Mouse (Mus musculus): ENCODE measurements around the gene Eml4.

Eml4 gene

DNA sequence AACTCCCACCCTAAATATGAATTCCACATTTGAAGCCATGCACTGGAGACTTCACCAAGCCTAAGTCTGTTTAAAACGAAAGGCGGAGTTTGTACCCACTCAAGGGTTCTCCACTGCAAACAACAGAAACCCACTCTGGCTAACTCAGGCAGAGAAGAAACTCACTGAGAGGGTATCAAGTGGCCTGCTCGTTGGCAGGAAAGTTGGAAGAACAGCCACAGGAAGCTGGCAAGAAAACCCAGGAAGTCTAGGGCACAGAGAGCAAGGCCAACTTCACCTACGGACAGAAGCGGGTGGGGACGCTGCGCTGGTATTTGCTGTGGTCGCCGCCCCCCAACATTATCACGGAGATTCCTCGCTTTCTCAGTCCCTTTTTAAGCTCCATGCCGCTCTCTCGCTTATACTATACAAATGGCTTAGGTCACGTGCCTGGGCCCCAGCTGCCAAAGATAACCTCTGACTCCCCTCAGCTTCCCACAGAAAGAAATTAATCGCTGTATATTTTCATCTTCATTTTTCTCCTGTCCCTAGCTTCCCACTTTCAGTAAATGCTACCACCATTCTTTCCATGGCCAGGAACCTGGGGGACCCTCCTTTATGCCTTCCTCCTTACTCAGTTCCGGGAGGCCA lies 9.7 kb upstream of the Eml4 start:
- DNase-seq (ENCODE audit: low read depth, low spot score), result no peak

DNA sequence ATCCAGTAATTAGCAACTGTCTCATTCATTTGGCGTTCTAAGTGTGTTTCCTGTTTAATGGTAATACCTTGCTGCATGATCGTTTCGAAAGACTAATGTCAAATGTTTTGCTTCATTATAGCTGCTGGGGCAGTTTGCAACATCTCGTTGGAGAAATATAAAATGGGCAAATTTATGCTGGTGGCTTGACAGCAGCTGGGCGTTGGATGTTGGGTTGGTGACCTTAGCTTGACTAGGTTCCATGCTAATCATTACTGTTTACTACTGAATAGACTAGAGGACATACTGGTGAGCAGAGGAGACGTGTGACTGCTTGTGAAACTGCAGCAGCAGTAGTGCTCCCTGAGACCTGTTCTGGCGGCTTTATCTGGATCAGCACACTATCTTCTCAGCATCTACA lies 6.5 kb upstream of the Eml4 start:
- DNase-seq (ENCODE audit: low read depth, low spot score), result no peak

DNA sequence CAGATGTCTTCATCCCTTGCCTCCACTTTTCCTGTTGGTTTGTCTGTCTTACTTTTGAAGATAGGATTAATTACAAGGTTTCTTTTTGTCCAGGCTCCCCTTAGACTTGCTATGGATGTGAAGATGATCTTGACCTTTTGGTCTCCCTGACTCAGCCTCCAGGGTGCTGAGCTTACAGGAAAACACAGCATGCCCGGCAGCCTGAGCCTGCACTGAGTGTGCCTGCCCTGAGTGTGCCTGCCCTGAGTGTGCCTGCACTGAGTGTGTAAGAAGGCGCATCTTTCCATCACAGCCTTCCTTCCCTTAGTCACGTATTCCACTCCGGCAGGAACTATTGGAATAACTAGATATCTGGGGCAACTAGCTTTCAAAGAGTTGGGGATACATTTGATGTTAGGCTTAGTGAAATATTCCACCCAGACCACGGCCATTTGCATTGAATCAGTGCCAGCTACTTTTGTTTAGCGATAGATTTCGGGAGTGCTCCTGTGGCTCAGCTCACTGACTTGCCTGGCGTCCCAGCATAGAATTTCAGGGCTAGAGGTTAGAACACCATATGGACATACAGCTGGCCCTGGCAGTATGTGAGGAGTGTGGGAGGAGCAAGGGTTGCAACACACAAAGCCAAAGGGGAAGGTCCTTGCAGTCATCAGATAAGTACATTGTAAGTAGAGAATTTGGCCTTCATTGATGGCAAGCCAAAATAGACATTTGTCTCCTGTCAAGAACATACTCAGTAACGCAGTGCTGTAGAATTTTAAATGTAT lies 2.5 kb upstream of the Eml4 start:
- DNase-seq (ENCODE audit: low read depth, low spot score), result peak; percentile 30

DNA sequence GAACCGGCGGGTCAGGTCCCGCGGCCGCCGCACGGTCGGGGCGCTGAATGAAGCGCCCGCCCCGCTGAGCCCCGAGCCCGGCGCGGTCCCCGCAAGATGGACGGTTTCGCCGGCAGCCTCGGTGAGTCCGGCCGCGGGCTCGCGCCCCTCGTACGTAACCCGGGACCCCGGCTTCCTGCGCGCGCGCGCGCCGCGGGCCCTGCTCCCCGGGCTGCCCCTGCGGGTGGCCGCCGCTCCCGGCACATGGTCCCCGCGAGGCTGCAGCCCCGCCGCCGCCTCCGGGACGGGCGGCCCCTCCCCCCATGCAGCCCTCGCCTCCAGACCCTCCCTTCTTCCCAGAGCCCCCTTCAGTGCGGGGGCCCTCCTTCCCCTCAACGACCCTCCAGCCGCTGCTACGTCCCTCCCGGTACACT lies 394 bp downstream of the Eml4 start:
- no peak for DNase-seq (ENCODE audit: low read depth, low spot score)

DNA sequence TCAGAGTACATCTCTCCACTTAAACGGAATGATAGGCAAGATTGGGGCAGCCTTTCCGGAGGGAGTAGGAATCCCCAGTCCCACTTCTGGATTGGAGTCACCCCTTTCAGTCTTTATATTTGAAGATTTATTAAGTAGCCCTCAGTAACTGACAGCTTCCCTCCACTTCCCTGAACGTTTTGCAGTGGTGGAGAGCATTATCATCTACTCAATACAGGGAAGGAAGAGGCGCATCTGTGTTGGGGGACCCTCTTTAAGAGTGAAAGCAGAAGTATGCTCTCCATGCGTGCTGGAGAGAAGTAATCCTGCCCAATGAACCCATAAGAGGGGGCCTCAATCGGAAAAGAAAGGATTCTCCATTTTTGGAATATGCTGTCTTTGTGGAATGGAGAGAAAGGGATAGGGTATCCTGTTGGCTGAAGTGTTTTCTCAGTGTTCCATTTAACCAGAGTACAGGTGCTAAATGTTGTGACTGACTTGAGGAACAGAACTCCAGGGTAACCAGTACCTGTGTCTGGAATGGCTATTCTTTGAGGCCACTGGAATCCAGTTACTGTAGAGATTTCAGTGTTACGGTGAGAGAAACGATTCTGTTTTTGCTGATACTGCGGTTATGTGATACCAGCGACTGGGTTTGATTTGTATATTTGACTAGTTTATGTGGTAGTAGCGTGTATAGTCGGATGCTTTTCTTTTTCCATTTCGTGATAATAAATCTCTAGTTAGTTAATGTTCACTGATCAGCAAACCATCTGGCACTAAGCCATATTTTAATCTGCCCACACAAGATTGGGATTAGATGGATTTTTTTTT lies 1.1 kb downstream of the Eml4 start:
- DNase-seq (ENCODE audit: low read depth, low spot score), result peak; percentile 54

DNA sequence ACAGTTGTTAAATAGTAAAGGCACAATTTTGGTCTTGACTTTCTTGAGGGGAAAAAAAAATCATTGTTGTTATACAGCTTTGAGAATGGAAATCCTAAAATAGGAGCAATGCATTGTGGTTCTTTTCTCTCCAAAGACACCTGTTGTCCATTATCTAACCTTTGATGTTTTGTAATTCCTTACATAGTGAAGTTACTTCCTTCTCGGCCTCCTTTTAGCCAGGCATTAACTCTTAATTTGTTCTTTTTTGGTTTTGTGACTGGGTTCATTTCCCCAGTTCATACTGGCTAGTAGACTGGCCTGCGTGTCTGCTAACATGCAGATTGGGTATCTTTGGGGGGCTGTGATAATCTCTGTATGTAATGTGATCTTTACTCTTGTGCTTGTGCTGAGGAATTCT lies 1.7 kb downstream of the Eml4 start:
- peak; percentile 47 for DNase-seq (ENCODE audit: low read depth, low spot score)

DNA sequence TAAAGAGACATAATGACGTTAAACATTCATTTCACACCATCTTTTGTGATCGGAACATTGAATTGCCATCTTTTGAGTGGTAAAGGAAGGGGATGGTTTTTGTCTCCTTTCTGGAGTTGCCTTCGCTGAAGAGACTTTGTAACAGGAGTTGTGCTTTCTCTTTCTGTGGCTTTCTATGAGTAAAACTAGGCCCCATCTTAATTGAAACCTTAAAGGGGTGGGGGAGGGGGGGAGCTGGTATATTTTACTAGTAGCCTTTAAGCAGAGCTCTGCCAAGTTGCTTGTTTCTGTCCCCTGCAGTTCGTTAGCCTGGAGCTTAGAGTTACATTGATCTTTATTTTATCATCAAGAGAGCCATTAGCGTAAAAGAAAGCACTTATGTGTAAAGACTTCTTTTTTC lies 2.3 kb downstream of the Eml4 start:
- DNase-seq (ENCODE audit: low read depth, low spot score), result peak; percentile 64

DNA sequence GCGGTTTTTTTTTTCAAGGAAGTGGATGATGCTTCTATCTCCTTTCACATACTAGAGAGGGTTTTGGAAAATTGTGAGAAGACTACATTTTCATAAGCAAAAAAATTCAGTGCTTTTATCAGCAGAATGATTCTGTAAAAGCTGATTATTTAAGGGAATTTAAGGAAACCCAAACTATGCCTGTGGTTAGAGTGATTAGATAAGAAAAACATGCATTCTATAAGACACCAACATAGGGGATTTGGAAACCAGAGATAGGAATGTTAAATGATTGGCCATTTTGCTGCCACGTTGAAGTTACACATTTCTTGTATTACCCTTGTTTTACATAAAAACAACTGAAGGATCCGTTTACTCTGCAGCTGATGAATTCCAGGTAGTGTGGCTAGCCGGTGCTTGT lies 2.7 kb downstream of the Eml4 start:
- DNase-seq (ENCODE audit: low read depth, low spot score), result peak; percentile 34

DNA sequence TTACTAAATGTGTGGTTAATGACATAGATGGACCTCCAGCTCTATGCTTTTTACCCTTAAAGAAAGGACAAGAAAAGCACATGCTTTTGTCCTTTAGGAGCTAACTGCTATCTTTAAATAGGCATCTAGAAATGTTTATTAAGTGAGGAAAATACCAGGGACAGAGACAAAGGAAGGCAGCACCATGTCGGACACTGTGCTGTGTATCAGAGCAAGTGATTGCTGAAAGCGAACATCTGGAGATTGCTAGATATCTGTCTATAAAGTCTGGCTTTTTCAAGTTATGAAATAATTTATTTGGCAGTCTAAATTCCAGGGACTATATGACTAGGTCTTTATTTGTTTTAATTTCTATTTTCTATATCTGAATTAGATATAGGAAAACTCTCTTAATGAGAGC lies 4.8 kb downstream of the Eml4 start:
- no peak for DNase-seq (ENCODE audit: low read depth, low spot score)

DNA sequence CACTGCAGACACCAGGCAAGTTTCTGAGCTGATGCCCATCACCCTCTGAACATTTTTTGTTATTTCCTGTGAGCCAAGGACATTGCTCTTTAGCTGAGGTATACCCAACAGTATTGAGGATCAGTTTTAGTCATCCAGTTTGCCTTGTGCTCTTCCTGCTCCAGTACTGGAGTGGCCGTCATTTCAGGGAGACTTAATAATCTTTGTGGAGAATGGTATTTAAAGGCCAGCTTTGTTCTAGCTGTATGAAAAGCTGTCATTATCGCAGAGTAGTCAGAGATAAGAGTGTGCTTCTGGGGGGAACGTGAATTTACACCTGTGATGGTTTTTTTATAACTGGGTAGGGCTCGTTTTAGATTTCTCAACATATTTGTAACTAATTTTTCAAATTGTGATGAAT lies 9.2 kb downstream of the Eml4 start:
- no peak for DNase-seq (ENCODE audit: low read depth, low spot score)

DNA sequence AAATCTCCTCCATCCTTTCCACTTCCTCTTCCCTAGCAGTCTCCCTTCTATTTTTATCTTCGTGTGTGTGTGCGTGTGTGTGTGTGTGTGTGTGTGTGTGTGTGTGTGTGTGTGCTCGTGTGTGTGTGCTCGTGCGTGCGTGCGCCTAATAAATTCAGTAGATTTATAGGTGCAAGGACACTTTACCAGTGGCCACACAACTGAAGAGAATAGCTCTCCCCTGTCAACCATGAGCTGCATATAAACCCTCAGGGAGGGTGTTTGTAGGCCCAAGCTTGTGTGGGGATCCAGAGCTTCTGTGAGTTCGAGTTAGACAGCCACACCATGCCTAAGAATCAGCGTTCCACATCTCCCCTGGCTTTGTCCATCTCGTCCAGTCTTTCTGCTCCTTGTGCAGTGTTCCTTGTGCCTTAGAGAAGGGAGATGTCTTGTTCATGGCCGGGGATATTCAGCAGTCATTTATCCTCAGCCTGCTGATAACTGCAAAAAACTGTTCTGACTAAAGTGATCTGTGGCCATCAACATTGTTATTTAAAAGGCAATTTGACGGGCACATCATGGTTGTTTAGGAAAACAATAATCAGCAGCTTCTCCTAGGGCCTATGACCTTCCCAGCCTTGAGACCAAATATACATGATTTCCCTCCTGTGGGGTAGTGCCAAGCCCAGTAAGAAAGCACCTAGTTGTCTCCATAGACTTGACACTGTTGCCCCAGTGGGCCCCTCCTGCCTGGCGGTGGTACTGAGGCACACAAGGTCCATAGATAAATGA lies 10.2 kb downstream of the Eml4 start:
- DNase-seq (ENCODE audit: low read depth, low spot score), result no peak

DNA sequence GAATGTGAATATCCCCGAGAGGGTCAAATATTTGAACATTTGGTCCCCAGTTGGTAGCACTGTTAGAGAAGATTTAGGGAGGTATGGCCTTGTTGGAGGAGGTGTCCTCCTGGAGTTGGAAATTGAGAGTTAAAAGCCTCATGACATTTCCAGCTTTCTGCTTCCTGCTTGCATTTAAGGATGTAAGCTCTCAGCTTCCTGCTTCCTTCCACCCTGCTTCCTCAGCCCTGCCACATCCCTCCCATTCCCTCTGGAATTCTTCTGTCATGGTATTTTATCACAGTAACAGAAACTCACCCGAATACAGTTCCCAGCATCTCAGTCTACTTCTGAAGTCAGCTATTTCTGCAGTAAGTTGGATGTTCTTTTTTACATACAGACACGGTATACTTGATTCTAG lies 12.3 kb downstream of the Eml4 start:
- DNase-seq (ENCODE audit: low read depth, low spot score), result no peak

DNA sequence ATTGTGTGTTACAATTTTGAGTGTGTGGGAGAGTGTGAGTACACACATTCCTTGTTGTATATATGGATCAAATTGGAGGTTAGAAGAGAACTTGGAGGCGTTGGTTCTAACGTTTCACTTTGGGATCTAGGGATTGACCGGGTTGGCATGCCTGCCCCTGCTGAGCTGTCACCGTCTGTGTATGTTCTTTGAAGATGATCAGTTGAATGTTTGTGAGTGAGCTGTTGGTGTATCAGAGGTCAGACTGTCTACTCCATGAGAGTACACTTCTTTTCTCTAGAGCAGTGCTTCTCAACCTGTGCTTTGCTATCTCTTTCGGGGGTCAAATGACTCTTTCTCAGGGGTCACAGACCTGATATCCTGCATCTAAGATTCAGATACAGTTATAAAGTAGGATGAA lies 13.6 kb downstream of the Eml4 start:
- DNase-seq (ENCODE audit: low read depth, low spot score), result no peak

DNA sequence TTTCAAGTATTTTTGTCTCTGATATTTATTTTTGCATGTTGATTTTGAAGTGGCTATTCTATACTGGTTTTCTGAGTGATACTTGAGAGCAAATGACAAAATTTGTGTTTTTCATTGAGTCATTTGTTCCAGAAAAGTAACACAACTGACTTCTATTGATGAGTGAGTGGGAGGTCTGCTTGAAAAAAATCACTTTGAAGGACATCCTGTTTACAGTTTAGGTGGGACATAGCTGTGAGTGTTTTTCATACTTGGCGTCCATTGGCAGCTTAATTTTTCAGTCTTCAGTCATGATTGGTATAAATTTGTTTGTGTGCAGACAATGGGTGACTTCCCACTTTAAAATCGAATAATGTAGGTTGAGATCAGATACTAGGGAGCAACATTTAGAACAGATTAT lies 14.4 kb downstream of the Eml4 start:
- no peak for DNase-seq (ENCODE audit: low read depth, low spot score)

DNA sequence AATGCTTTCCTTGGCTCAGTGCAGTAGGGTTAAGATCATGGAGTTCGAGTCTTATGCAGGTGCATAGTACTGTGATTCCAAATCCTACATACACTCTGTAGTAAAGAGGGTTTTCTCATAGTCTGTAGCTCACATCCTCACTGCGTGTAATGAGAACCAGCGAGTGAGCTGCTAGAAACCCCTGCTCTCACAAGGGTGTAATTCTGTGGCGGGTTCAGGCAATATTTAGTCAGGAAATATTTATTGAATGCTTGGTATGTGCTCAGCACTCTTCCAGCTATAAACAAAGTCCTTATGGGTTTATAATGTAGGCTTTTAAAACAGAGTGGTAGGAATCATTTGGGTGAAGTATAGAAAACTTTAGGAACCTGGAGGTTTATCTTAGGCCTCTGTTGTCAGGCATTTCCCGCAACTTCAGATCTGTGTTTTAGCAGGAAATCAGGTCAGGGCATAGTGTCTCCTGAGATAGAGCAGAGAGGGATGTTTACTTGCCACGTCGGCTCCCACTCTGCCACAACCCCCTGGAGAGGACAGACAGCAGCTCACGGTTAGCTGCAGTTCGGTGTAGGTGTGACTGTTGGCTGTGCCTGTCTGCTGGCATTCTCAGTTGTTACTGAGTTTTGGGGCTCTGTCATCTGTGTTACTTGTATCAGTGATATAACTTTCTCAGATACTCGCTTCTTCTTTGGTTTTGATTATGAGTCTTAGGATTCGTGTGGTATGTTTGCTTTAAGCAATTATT lies 15.1 kb downstream of the Eml4 start:
- no peak for DNase-seq (ENCODE audit: low read depth, low spot score)

DNA sequence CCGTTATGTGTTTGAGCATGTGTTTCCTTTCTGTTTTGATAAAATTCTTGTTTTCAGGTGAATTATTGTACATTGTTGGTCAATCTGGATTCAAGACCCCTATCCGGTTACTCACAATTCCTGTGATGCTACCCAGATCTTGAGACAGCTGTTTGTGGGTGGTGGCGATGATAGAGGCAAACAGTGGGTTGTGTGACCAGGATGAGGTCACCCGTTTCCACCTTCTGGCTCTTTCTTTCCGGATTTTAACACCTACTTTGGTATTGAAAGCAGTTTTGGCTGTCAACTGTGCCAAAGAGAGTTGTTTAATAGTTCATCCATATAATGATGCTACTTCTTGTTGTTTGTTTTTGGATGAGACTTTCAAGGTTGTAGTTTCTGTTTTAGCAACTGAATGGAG lies 16.7 kb downstream of the Eml4 start:
- DNase-seq (ENCODE audit: low read depth, low spot score), result no peak

DNA sequence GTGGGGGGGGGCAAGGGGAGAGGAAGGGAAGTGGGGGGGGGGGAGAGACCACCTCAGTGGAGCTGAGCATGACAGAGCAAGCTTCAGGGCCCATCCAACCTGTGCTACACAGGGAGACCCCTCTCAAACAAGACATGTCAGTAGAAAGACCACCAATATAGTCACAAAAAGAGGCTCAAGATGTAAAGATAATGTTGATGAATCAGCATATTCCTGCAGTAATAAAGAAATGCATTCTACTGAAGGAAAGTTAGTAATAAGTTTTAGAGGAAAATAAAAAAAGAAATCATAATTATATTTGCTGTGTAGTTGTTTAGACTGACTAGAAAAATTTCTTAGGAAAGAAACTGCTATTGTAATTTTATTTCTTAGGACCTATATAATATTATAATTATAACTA lies 23.4 kb downstream of the Eml4 start:
- DNase-seq (ENCODE audit: low read depth, low spot score), result no peak

DNA sequence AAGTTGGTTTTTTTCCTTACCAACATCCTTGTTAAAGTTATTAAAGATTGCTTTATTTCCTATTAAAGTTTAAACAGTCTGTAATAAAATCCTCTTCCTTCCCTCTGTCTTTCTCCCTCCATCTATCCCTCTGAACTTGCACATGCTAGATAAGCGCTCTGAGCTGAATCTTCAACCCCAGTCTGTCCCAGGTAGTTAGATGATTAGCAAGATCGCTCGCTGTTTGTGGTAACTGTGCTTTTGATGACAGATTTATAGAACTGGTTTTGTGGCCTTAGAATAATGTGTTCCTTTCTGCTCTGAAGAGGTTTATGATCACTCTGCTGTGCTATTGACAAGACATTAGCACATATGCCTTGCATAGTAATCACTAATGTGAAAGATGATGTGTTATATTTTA lies 25.1 kb downstream of the Eml4 start:
- DNase-seq (ENCODE audit: low read depth, low spot score), result no peak

DNA sequence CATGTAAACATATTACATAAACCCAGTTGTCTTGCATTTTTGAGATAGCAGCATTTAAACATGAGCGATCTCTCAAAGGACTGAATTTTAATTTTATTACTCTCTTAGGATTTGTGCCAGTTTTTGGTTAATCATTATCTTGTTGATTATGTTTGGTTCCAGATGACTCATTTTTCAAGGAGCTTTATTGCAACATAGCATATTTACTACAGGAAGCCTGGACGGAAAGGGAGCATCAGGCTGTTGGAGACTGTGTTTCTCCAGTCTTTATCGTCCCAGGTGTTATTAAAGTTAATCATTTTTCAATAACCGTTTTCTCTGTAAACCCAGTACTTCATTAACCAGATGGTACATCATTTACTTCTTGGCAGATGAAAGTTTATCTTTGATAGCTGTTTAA lies 26.1 kb downstream of the Eml4 start:
- DNase-seq (ENCODE audit: low read depth, low spot score), result peak; percentile 18

DNA sequence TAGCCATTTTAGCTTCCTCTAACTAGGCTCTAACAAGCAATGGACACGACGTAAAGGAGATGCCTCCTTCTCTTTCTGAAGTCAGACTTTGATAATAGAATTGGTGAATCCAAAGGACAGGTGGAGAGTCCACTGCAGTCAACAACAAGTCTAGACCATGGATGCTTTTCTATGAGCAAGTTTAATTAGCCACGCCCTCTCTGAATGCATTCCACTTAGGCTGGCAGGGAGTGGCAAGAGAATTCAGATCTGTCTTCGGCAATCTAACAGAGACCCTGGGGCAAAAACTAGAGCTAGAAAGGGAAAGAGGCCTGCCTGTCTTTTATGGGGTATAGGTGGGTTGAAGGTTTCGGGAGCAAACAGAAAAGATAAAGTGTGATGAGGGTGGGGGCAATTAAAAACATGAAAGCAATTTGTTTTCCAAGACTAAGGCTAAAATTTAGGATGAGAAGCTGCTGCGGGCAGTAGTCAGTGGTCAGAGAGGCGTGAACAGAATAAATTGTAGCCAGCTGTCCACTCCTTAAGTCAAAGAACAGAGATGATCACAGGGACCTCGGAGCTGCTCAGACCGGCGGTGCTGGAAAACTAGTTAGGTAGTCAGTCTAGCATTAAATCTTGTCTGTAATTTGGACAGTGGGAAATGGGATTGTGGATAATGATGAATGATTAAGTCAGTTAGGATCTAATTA lies 27.2 kb downstream of the Eml4 start:
- DNase-seq (ENCODE audit: low read depth, low spot score), result no peak

DNA sequence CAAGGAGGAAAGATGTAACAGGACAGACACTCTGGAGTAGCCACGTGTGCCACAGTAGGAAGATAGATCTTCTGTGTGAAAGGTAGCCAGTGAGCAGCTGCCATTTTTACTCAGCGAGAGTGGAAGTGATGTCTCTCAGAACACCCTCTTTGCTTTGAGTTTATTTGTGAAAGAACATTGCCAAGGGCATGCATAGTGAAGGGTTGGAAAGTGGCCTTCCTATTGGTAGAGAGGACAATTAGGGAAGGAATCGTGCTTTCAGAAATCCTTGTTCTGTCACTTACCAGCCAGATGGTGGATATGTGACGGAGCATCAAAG lies 27.7 kb downstream of the Eml4 start:
- no peak for DNase-seq (ENCODE audit: low read depth, low spot score)

Measured in 3T3-L1 (cell line).